Mouse (Mus musculus) NIH3T3 (cell line): ENCODE results near the gene Kalrn.

Experiments used
- DNase-seq: peaks from one replicate; pipeline ENCODE4 v3.0.0-alpha.2; 2012; ENCODE audit warnings: low read depth

The Kalrn gene

DNA sequence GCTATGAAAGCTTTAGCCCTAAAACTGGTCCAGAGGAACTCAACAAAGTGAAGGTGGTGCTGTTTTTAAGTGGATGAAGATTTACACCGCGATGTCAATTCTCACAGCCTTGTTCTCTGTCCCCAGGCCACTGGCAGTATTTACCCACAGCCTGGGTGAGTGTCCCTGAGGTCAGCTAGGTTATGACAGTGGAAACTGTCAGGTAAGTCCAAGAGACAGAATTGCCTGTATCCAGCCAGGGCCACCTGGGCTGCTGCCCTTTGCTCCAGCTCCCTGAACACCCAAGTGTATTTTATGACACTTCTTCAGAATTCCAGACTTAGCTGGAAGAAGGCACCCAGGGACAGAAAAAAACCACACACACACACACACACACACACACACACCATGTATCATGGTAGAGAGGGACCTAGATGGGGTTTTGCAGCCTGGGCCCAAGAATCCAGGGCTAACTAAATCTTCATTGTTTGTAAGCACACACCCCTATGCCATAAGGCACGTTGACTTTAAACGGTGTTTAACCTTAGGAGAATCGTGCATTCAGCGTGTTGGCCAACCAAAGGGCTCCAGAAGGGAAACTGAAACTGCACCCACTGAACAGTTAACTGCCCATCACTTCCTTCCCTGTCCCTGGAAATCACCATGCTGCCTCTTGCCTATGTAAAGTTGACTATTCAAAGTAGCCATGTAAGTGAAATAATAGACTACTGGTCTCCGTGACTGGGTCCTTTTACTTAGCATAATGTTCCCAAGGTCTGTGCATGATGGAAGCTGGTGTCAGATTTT lies 462.3 kb downstream of the Kalrn start:
- no peak for DNase-seq

DNA sequence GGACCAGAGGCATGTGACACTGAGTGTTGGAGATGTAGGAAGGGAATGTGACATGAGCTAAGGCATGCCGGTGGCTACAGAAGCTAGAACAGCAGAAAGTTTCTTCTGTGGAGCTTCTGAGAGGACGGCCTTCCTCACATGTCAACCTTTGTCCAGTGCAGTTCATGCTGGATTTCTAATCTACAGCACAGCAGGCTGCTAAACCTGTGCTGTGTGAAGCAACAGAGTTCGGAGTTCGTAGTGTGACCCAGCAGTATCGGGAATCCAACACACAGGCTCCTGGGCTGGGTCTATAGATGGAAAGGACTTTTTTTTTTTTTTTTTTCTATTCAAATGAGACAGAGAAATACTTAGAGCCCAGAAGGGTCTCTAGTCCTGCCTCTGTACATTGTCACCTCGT lies 468.9 kb downstream of the Kalrn start:
- DNase-seq = no peak

DNA sequence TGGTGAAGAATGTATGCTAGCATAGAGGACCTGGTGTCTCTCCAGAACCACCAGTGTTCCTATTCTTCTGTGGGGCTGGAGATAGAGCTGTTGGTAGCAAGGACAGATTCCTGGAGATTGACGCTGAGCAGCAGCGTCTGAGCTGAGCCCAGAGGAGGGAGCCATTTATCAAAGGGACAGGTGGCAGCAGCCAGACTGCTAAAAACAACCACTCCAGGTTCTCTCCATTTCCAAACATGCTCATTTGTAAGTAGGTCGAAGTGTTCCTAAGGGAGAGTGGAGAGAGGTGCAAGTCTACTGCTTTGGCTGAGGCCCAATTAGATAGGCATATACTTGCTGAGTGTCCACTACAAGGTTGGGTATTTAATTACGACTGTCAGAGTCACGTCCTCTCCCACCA lies 470.6 kb downstream of the Kalrn start:
- no peak for DNase-seq

DNA sequence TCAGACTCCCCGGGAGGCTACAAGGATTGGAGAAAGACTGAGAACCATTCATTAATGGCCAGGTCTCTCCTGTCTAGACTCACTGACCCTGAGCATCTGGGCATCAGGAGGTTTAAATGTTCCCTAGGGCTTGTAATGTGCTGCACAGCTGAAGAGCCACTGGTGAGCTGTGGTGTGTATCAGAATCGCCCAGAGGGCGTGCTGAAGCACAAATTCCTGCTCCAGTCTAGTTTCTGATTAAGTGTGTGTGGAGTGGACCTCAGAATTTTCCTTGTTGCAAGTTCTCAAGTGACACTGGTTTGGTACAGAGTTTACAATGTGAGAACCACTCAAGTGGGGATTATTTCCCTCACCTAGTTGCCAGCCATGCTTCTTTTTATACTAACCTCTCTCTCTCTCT lies 473.5 kb downstream of the Kalrn start:
- no peak for DNase-seq

DNA sequence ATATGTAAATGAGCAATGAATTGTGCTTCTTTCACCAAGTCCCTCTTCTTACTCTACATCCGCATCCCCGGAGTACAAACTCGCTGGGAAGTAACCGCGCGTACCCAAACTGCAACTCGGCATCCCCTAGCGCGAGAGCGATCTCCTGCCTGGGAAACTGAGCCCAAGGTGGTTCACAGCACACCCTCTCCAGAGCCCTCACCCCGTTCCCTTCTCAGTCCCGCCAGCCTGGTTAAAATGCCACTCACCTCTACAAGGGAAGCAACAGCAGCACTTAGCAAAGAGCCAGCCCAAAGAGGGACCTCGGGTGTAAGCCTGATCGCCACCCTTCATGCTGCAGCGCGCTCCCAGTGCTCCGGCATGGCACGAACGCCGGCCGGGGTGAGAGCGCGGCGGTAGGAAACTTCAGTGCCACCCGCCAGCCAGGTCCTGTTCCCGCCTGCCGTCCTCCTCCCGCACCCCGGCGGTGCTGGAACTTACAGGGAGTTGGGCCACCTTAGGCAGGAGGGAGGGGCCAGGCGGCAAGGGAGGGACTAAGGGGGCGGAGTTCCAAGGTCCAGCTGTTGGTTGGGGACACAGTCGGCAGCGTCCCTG lies 477.7 kb downstream of the Kalrn start:
- DNase-seq = no peak

DNA sequence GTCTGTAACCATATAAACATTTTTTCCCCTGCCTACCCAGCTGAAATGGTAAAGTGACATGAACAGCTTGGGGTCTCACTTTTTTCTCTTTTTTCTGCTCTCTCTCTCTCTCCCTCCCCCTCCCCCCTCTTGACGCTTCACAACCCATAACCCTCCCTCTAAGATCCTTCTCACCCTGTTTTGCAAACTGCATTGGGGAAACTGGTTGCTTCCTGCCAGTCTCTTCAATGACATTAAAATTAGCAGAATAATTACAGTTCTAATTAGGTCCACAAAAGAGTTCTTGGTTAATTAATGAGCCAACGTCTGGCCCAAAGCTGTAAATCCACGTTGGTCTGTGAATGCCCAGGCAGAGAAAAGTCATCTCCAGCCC lies 478.3 kb downstream of the Kalrn start:
- no peak for DNase-seq

GRCm38 (mm10) chr16:34094446-34095092 lies 478.8 kb downstream of the Kalrn start:
- DNase-seq = no peak

- no peak for DNase-seq
These were observed 479.4 kb downstream of the Kalrn start for GRCm38 (mm10) chr16:34093734-34094445.

GRCm38 (mm10) chr16:34089528-34090095 lies 483.7 kb downstream of the Kalrn start:
- no peak for DNase-seq

- no peak for DNase-seq
These were observed 484.3 kb downstream of the Kalrn start for GRCm38 (mm10) chr16:34089022-34089421.

DNA sequence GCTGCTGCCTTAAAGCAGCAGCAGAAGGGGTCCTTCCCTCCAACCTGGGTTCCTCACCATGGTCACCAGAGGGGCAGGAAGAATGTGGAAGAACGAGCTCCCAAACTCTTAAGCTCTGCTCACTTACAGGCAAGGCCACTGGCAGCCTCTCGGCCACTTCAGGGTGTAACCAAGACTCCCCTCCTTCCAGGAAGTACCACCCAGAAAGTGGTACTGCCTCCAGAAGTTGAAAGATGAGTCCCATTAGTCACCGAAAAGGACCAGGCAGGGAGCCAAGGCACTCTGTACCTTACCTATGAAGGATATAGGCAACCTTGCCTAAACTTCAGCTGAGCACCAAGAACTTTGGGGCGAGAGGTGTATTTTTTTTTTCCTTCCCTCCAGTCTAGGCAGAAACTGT lies 485.0 kb downstream of the Kalrn start:
- DNase-seq = no peak

- DNase-seq = no peak
These were observed 489.0 kb downstream of the Kalrn start for GRCm38 (mm10) chr16:34084135-34084920.

DNA sequence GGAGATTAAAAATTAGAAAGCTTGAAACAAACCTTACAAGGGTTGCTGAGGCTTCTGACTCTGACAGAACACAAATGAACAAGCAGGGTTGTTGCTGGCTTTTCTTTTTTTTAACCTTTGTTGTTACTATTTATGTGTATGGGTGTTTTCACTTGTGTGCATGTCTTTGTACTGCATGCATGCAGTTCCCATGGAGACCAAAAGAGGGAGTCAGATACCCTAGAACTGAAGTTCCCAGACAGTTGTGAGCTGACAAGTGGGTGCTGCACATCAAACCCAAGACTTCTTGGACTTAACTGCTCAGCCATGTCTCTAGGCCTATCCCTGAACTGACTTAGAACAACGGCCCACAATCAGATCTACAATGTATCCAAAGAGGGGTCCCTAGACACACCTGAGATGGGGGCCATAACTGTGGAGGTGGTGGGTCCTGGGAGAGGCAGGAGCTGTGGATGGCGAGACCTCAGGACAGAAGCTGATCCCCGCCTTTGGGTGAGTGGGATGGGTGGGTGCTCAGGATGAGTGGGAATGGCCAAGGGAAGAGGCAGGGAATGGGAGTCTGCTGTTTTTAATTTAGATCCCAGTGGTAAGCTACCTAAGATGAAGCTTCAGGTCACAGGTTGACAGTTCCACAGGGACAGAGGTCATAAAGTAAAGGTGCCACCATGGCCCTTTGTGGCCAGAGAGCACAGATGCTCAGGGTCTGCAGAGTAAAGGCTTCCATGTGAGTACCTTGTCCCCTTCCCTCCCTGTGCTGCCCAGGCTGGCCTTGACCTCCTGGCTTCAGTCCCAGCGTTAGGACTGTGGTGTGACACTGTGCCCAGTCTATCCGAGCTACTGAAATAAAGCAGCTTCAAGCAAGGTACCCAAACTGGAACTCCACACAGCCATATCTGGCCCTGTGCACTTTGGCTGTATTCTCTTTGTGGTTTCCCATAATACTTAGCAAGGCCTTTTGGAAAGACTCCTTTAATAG lies 490.6 kb downstream of the Kalrn start:
- DNase-seq = peak; percentile 41

- DNase-seq = peak; percentile 66
These were observed 491.5 kb downstream of the Kalrn start for GRCm38 (mm10) chr16:34081683-34082438.

DNA sequence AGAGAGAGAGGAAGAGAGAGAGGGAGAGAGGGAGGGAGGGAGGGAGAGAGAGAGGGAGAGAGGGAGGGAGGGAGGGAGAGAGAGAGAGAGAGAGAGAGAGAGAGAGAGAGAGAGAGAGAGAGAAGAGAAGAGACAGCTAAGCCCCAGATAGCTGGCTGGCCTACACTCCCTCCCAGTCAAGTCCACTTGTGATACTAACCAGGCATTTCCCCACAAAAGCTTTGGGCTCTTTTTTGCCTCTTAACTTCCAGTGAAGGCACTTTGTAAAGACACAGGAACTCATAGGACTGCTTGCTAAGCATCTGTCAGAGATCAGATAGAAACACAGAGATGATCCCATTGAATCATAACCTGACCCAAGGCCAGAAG lies 492.0 kb downstream of the Kalrn start:
- peak; percentile 20 for DNase-seq

DNA sequence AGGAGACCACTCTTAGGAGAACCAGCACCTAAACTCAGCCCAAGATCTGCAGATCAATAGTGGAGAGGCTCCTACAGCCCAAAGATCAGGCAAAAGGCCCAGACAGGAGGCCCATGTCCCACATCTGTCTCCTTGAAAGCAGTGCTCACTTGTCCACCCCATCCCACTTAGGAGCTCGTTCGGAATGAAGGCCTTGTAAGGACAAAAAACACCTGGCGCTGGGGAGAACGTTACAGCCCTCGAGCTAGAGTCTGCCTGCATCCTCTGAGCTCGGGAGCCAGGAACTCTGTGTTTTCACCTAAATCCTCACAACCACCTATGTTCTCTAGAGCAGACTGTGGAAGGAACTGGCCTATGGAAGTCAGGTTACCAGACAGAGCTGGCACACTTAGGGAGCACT lies 492.5 kb downstream of the Kalrn start:
- no peak for DNase-seq

DNA sequence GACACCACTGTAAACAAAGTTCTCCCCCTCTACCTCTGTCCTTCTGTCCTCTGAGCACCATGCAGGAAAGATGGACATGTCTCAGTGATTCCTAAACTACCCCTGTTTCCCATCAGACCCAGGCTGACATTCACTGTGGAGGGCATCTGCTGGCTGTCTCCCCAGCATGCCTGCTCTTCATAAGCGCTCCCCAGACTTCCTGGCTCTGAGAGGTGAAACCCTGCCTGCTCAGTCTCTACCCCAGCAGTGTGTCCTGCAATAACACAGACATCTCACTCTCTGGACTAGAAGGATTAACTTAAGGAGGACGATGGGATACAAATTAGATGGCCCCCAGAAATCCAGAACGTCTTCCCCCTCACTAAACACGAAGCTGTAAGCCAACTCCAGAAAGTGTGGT lies 493.8 kb downstream of the Kalrn start:
- no peak for DNase-seq

GRCm38 (mm10) chr16:34078732-34079131 lies 494.6 kb downstream of the Kalrn start:
- DNase-seq = peak; percentile 78

- no peak for DNase-seq
These were observed 497.2 kb downstream of the Kalrn start for GRCm38 (mm10) chr16:34076101-34076500.

GRCm38 (mm10) chr16:34073930-34074329 lies 499.4 kb downstream of the Kalrn start:
- no peak for DNase-seq
